Mouse (Mus musculus) thymus, postnatal 25 days (tissue): ENCODE measurements around the gene Angpt4.
A peak's percentile ranks its signal among the peaks of the same experiment; 100 is the strongest.

Source experiments
- DNase-seq: peaks from one replicate; pipeline ENCODE4 v3.0.0; 2022

Gene Angpt4

DNA sequence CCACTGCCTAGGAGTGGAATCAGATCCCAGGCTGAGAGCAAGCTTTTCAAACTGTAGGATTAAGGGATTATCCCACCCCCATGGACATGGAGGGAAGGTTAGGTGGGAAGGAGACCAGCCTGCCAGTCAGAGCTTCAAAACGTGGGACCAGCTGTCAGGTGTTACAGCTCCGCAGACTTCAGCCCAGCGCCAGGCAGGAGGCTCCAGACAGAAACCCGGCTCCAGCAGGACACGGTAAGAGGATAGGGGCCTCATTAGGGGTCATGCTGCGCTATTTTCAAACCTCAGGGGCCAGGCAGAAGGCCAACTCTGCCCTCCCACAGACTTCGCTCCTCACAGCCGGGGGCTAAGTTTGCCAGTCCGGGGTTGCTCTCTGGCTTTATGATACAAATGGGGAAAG is 53.0 kb downstream of the Angpt4 start:
- no peak for DNase-seq

DNA sequence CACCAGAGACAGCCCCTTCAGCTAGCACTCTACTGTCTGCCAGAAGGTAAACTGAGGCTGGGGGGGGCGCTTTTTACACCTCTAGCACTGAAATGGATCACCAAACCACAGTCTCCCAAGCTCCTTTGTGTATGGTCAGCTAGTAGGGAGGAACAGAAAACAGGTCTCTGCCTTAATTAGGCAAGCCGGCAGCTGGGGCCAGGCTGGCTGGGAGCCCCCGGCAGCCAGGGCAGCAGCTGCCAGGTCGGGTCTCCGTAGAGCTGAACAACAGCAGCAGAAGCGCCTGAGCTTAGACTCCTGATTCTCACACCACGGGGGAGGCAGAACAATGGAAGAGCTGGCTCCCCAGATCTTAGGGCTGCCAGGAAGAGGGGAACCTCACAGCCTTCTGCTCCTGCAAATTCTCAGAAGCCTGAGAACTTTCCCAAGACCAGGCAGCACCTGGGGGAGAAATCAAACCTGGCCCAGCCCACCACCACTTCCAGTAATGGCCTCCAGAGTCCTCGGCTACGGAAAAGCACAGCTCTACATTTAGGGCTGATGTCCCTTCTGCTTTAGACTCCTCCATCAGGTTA is 56.3 kb downstream of the Angpt4 start:
- DNase-seq: no peak

DNA sequence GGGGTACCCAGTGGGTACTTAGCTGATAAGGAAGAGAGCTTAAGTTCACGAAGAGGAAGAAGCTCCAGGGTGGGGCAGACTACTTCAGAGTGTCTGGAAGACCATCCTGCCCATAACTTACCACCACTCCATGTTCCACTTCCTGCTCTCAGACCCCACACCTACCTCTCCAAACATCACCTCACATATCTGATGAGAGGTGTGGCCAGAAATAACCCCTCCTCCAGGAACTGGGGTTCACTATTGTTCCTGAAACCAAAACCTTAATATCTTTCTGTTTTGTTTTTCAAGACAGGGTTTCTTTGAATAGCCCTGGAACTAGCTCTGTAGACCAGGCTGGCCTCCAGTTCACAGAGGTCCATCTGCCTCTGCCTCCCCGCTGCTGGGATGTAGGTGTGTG is 56.8 kb downstream of the Angpt4 start:
- DNase-seq: no peak

DNA sequence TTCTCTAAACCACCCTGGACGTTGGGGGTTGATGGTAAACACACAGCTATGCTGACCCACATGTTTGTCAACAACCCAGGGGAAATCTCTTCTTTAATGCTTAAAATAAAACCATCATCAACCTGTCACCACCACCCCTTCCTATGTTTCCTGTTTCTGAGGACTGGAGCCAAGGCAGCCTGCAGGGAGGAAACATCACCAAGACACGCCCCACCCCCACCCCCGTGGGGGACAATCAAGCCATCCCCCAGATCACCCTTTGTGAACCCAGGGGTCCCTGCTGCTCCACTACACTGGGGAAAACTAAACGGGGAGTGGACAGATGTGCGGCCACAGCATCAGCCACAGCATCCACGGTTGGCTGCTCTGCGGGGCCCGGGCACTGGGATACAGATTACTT is 57.4 kb downstream of the Angpt4 start:
- DNase-seq: no peak

DNA sequence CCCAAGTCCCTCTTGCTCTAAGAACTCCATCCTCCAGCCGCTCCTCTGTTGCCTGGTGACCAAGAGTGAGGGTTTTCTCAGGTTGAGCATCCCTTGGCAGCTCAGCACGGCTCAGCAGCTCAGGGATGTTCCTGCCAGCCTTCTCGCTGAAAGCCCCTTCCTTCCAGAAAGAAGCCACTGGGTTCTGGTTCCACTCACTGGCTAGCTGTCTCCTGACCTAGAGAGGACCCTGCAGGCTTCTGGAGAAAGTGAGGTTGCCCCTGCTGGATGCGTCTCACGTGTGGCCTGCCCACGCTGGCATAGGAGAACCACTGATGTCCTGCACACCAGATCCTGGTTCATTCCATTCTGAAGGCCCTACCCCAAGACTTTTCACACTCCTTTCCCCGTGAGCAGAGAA is 58.0 kb downstream of the Angpt4 start:
- no peak for DNase-seq

DNA sequence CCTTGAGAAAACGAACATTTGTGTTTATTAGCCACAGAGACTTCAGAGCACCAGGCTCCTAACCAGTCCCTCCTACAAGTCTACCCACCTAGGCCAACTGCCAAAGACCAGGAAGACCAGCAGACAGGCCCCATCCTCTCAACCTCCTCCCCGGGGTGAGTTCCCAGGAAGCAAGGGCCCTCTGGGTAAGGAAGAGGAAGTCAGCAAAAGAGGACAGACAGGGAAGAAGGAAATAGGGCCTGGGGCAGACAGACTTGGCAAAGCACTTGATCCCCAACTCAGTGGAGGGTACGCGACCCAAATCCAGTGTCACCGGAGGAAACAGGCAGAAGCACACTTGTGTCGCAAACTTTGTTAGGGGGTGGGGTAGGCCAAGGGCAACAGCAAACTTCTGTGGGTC is 58.4 kb downstream of the Angpt4 start:
- DNase-seq: no peak

DNA sequence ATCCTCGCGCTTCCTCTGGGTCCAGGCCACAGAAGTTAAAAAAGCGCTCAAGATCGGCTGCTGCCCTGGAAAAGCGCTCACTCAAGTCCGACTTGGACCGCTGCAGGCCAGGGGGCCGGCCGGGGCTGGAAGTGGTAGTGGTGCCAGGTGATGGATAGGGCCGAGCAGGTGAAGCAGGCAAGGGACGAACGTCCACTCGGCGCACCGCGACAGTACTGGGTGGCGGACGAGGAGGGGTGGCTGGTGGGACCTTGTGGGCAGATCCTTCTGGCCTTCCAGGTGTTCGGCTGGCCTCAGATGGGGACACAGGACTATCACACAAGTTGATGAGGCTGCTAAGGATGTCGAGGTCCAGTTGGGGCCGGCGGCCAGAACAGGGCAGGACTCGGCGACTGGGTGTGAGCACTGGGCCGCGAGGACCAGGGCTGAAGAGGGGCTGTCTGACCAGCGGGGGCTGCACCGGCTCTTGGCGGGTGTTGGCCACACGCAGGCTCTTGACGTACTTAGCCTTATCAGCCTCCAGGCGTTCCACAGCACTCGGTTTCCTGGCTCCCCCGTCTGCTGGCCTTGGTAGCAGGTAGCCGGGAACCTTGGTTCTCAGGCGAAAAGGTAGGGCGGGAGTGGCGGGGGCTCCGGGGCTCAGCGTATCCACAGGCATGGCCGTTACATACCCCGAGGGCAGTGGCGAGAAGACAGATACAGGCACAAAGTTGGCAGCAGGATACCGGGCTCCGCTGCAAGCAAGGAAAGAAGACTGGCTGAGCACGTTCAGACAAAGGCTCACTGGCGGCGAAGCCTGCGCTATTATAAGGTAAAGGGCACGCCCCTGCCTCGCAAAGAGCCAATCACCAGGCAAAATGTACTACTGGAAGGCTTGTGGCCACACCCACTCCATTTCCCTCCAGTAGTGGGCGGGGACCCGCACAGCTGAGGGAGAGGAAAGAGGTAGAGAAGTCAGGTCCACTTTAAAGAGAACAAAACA is 59.5 kb downstream of the Angpt4 start:
- peak; percentile 88 for DNase-seq

DNA sequence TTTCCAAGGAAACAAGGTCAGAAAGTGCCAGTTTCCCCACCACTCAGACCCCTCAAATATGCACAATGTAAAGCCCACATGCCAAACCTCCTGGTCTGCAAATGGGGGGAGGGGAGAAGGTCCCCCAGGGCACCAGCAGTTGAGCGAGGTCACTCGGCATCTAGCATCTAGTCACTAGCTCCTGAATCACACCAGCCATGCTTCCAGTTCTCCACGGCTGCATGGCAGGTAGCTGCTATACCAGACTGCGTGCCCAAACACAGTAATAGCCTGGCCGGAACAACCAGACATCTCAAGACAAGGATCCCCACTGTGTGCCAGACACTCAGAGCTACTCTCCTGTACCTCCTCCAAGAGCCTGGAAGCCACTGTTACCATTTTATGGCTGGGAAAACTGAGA is 60.7 kb downstream of the Angpt4 start:
- DNase-seq: no peak

DNA sequence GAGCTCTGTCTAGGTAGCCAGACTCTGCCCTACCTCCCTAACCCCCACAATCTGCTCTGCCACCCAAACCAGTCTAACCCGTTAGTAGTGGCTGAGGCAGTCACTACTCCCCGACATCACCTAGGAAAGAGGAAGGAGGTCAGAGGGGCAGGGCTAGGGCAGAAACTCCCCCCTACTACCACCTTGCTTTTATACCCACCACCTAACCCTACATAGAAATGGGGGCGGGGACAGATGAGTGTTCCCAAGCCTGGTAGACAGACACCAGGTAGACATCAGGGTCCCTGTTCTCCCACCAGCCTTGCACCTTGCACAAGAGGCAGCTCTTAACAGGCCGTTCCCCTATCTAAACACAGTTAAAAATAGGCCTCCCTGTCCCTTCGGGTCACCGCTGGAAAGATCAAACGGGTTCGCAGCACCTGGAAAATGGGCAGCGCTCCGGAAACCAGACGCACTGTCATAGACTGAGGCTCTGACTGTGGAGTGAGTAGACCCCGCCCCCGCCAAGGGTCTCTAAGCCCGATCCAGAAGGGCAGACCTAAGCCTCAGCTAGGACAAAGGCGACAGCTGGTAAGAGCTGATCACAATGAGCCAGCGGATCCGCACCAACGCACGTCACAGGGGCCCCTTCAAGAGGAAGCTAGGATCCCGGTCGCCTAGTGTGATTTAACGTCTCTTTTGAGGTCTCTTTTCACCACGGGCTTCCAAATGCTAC is 62.0 kb downstream of the Angpt4 start:
- peak; percentile 57 for DNase-seq

DNA sequence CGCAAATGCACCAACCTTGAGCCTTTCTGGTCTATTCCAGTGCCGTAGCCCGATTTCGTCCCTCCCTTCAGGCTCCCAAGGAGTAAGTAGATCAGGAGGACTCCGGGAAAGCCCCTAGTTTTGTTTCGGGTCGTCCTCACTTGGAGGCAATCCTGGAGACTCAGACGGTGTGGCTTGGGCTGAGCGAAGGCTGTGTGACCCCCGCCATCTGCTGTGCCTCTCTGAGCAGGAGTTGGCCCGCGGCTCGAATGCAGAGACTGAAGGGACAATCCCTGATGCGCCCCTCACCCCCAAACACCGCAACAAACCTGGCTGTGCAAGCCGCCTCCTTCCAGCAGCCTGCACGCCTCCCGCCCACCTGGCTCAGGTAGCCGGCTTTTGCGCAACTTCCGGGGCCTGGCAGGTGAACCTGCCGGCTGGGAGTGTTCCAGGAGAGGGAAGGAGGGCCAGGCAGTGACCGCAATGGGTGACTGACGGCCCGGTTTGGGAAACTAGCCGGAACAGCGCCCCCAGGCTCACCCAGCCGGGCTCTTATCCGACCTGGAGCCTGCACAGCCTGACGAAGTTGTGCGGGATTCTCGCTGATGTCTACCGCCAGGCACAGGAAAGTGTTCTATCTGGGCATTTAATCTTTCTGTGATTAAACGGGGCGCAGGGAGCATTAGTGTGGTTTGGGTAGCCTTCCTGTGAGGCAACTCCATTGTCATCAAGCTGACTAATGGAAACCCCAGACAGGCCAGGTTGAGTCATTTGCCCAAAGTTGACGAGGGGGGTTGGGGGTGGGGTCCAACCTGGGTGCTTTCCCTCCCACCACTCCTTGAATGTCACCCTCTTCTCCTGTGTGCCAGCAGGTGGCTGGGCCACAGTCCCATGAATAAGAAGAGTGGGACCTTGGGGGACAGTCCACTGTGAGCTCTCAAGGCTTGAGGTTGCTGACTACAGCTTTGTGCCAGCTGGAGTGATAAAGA is 62.9 kb downstream of the Angpt4 start:
- DNase-seq: peak; percentile 31

DNA sequence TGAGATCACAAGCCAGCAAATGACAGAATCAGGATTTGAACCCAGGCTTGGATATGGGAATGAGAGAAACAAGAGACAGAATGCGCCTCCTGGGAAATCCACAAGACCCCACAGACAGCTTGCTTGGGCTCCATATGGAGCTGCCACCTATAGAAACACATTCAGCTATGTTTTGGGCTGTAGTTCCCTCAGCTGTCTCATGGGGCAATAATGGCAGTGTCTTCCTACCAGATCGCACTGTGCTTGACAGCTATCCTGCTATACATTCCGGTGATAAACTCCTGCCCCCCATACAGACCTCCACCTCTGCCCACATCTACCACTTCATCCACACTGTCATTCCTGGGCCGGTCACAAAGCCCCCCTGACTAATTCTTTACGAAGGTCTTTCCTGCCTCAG is 64.3 kb downstream of the Angpt4 start:
- no peak for DNase-seq

DNA sequence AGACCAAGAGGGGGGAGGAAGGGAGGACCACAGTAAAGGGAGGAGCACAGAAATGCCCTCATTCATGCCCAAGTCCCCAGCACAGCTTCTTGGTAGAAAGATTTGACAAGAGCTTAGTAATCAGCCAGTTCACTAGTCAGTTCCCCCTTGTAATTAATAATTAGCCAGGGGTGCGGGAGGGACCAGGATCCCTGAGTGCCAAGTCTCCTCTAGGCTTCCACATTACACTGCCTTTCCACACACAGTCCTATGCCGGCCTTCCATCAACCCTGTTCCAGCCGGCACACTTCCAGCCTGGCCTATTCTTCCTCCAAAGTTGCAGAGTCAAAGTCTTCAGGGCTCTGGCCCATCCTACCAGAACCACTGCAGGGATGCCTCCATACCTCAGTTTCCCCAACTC is 65.1 kb downstream of the Angpt4 start:
- DNase-seq: no peak

DNA sequence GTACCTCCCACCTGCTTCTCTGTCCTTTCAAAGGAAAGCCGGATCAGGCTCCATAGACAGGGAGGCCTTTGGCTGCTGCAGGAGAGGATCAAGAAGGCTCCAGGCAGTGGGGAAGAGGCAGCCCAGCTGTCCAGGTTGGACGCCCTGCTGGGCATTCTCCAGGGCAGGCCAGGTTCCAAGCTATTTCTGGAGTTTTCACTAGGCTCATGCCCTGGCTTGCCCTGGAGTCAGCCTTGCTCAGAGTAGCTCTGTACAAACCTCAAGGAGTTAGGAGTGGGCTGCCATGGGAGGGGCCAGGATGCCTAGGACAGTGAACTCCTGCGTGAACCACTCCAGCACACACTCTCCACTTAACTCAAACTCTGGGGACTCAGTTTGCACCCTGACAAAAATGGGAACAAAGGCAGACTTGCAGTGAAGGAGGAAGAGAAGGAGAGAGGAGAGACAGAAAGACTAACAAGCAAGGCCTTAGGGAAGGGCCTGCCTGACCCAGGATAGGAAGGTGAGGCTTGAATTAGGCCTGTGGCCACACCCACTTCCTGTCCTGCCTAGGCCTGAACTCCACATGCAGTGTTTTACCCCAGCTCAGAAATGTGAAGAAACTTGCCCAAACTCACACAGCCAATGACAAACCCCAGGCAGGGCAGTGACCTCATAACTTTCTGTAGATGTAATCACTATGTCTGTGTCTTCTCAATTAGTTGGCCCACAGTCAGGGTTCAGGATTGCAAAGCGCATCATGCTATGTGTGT is 66.9 kb downstream of the Angpt4 start:
- no peak for DNase-seq

DNA sequence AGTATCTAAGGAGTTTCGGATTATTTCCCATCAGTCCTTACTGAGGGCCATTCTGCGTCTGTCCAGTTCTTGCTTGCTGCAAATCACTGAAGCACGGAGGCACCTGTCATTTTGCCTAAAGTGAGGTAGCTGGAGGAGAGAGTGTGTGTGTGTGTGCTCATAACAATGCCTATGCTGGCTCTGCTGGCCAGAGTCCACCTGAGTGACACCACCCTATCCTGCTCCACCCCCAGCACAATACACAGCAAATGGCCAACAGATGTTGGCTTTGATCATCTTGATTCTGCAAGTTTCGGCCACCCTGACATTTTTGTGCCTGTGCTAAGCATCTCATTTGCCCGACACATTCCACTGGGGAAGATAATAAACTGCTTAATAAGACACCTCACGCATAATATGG is 67.5 kb downstream of the Angpt4 start:
- no peak for DNase-seq

DNA sequence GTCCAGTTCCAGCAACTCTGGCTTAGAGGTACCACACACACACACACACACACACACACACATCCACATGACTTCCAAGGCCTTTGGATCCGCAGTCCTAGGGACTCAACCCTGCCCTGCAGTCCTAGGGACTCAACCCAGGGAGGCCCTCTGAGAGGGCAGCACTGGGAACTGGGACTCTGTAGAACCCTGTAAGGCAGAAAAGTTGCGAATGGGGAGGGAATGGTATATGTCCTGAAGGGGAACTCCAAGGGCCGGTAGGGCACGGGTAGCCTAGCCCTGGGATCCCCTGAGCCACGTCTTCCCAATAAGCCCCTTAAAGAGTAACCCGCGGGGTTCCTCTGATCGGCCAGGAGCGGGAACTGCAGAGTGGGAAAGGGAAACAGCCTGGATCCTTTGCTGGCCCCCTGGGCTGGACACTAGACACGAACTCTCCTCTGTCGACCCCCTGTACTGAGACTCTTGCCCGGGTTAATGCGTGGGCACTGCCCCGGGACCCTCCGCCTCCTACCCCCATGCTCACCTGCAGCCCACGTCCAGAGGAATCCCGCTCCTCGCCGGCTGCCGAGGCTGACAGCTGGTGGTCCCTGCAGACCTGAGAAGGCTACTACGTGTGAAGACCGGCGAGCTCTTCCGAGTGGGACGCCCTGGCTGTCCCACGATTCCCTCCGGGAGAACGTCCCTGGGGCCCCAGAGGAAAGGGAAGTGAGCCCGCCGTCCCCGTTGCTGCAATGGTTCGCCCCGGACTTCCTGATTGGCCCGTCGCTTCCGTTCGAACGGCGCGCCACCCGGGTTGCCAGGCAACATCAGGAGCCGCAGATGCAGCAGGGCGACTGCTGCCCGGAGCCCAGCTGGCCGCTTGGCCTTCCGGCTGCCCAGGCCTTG is 68.7 kb downstream of the Angpt4 start, which contains the start of gene Fam110a:
Fam110a (minus strand) TSS at position 750 of the 885 bp plus-strand sequence.
- peak; percentile 84 for DNase-seq

DNA sequence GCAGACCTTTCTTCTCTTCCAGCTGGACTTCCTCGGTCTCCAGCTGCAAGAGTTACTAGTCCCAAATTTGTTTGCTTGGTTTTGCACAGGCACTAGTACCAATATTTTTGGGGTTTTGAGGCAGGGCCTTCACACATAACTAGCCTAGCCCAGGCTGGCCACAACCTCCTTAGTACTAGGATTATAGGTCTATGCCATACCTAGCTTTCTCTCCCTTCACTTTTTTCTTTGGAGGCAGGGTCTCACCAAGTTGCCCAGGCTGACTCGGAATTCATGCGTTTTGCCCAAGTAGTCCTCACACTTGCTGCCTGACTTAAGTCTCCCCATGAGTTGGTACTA is 69.3 kb downstream of the Angpt4 start:
- no peak for DNase-seq

DNA sequence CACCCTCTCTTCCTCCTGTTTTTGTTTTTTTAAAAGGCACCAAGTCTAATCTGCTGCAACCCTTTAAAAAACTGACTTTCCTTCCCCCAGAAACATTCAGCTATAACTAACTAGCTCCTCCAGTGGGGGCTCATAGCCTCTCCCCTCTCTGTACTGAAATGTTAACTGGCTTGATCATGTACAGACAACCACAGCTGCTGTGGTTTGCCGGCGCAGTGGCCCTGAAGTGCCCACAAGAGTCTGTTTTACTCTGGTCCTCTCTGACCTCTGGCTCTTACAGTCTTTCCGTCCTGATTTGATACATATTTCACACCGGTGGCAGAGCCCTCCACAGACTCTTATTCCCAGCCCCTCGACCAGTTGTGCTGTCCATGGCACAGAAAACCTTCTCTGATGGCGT is 70.3 kb downstream of the Angpt4 start:
- DNase-seq: no peak

DNA sequence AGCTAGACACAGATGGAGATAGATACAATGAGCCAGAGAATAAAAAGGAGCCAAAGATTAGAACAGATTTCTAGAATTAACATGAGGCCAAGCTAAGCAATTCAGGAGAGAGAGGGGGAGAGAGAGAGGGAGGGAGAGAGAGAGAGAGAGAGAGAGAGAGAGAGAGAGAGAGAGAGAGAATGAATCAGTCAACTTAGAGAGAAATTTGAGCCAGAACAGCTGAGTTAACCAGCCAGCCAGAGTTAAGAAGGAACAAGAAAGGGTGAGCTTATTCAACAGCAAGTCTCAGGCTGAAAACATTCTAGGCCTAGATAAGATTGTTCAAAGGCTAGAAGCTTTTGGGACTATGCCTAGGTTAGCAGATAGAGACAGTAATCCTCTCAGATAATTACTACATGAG is 71.5 kb downstream of the Angpt4 start:
- DNase-seq: no peak

DNA sequence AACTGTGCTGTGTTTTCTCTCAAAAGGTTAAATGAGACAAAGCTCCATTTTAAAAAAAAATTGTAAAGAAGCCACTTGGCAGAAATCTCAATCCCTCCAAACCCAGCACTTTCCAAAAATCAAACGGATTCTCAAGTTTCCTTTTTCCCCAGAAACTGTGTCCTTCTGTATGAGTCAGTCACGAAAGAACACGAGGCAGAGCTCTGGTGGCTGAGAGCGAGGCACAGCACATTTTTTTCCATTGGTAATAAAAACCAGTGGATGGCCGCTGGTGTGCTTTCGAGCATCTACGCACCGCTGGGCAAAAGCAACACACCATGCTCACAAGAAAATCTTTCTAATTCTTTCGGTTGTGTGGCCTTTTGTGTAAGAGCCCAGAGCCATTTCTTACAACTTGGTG is 73.0 kb downstream of the Angpt4 start:
- DNase-seq: no peak

DNA sequence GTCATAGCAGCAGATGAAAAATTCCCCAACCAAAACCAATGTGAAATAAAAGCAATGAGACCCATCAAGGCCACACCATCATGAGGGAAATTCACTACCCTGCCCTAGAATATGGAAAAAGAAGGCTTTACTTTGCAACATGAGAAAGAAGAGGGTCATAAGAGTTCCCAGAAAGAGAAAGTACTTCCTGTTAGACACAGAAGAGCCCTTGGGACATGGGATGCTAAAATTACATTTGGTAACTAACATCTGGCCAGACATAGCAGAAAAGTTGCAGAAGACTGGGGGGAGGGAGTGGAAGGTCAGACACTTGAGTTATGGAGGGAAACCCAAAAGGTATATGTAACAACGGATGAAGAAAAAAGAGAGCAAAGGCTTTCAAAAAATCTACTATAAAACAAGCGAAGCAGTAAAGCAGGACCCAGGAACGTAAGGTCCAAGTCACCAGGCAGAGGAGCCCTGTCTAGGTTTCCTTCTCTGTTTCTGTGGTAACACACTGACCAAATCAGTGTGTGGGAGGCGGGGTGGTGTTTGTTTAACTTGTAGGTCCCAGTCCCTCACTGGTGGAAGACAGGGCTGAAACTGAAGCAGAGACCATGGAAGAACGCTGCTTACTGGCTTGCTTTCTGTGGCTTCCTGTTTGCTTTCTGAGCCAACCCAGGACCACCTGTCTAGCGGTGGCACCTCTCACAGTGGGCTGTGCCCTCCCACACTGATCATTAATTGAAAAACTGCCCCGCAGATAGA is 74.6 kb downstream of the Angpt4 start:
- peak; percentile 44 for DNase-seq
